Mouse (Mus musculus): Measurements from ENCODE around the gene Ints14.

DNA sequence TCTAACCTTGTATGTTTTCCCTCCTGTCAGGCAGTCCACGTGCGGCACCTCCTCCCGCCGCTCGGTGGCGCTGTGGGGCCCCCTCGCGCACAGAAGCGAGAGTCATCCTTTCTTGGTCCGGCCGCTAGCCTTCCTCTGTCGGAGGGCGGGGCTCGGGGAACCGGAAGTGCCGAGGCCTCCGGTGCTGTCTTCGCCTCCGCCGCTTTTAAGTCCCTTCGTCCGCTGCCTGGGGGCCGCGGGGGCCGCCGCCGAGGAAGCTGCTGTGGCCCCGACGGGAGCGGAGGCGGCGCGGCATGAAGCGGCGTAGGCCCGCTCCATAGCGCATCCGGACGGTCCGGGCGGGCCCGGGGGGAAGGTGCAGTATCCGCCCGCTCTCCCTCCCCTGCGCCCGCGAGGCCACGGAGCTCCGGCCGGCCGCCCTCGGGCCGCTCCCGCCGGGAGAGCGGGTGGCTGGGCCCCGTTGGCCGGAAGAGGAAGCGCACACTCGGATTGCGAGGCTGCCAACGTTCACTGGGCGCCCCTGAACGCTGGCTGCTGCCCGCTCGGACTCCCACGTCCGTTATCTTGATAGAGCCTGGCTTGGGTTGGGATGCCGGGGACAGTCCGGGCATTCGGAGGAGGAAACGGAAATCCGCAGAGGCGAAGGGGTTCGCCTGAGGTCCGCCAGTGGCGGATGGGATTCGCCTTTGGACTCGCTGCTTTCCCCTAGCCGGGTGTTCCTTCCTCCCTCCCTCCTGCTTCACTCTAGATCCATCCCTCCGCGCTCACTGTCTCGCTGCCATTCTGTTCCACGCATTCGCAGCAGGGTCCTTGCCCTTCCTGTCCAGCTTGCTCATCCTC, 71.8 kb downstream of the Ints14 start, which contains the start of gene Dpp8:
- TF ChIP-seq CTCF (IDR thresholded peaks at IDR 0.05; ENCODE audit: borderline replicate concordance, insufficient read depth, low read depth, low read length) (peak; percentile 91), POLR2A (IDR thresholded peaks at IDR 0.05; ENCODE audit: borderline replicate concordance, insufficient read depth, low read length) (peak; percentile 63; the same call in 1 of the 2 replicates)

Data from cerebellum, adult 2 months (tissue).